Mouse (Mus musculus) megakaryocyte progenitor cell, adult 5-6 weeks (primary cell): ENCODE measurements around the gene Myo5c. TPM values are rescaled to one million over a fixed set of nuclear protein-coding genes. Genes with fewer than 3 reads are reported as not detected.
A peak's percentile ranks its signal among the peaks of the same experiment; 100 is the strongest.

Source experiments
- ATAC-seq: replicated peaks from 2 replicates; pipeline ENCODE4 v1.8.0; 2016; ENCODE audit warnings: mild to moderate bottlenecking, moderate TSS enrichment, inconsistent platforms; ENCODE audit not compliant: poor library complexity
- total RNA-seq, 2 experiments: library from RNA; stranded (forward) in 1 of 2; stranded (reverse) in 1 of 2; fragments of 157-497, 149-512 nt in 1 of 2; fragments of 200-1000 nt in 1 of 2; gene quantifications; 2 replicates each; pipeline versions ENCODE4 v1.2.3 to v1.2.4; 2015 to 2017

Gene Myo5c
- total RNA-seq, 2 experiments from 2014 or later = 0.04 to 0.27 TPM

DNA sequence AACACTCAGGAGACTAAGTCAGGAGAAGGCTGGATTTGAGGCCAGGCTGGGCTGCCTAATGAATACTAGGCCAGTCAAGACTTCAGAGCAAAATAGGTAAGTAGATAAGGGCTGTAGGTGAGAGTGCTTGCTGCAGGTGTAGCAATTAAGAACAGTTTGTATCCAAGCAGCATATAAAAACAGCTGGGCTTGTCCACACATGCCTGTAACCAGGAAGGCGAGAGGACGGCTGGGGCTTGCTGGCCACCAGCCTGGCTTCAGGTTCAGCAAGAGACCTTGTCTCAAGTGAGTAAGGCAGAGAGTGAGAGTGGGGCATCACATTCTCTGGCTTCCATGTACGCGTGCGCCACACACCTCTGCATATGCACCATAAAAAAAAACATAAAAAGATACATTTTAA lies 42.7 kb downstream of the Myo5c start:
- no peak for ATAC-seq

- 0 out of 2 replicates have a peak, but pooled peaks have one; percentile 9 for ATAC-seq
These were observed 43.2 kb downstream of the Myo5c start for GRCm38 (mm10) chr9:75275051-75275450.

DNA sequence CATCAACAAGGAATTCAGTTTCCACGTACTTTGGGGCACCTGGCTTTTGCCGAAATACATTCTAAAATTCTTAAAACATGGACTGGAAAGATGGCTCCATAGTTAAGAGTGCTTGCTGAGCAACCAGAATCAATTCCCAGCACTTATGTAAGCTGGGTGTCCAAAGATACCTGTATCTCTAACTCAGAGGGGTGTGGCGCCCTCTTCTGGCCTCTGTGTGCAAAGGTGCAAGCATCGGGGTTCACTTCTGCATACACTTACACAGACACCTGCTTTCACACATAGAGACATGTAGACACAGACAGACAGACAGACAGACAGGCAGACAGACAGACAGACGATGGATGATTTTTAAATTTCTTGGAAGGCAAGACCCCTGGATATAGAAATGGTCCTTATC lies 49.0 kb downstream of the Myo5c start:
- ATAC-seq = peak; percentile 69

- ATAC-seq = peak; percentile 40; the same call in 1 of the 2 replicates
These were observed 50.4 kb downstream of the Myo5c start for GRCm38 (mm10) chr9:75282179-75282578.

DNA sequence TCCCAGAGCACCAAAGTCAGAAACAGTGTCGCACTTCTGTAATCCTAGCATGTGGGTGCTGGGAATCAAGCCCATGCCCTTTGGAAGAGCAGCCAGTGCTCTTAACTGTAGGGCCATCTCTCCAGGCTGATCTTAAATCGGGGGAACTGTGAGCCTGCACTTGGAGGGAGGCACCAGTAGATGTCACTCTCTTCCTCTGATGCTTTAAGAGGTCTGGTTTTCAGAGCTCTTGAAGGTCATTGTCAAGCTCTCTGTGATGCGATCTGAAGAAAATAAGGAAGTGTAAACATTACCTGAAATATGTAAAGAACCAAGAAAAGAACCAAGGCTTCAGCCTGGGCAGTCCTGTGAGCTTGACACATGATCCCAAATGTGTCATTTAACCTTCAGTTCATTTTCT lies 51.0 kb downstream of the Myo5c start:
- ATAC-seq = peak; percentile 87

DNA sequence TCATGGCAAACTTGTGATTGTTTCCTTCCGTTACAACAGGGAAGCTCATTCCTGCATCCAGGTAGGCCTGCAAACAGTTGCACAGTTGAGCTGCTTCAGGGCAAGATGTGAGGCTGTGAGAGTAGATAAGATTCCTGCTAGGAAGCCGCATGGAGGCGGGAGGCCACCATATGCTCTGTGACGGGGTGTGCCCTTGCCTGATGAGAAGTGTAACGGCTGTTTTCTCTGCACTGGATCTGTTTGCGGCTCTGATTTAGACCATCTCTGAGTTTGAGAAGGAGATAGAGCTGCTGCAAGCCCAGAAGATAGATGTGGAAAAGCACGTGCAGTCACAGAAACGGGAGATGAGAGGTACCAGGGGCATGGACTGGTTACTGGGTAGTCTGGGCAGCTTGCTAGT lies 51.8 kb downstream of the Myo5c start:
- no peak for ATAC-seq

GRCm38 (mm10) chr9:75285363-75285762 lies 53.5 kb downstream of the Myo5c start:
- ATAC-seq = no peak

- no peak for ATAC-seq
These were observed 55.8 kb downstream of the Myo5c start for GRCm38 (mm10) chr9:75287636-75288035.

DNA sequence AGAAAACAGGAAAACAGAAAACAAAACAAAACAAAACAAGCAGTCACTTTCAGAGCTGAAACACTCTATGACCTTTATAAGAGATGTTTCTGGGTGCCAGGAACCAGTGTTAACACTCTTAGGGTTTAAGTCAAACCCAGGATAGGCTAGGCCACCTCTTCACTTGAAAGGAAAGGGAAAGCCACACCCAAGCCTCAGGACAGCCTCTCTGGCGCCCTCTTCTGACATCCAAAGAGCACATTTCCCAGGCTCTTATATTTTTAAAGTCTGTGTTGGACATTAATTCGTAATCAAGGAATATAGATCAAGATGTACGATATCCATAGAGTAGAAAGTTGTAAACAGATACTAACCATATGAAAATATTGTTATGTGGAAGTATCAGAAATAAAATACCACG lies 57.7 kb downstream of the Myo5c start:
- ATAC-seq = peak; percentile 90

DNA sequence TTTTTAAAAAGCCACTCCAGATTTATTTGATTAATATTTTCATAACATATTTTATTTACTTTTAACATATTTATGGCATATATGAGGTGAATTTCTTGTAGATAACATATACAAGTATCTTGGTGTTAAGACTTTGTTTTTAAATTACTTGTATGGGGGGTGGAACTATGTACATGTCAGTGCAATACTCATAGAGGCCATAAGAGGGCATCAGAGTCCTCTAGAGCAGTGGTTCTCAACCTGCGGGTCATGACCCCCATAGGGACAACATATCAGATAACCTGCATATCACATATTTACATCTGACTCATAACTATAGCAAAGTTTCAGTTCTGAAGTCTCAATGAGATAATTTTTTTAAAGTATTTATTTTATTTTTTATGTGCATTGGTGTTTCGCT lies 67.5 kb downstream of the Myo5c start:
- ATAC-seq = peak; percentile 84

DNA sequence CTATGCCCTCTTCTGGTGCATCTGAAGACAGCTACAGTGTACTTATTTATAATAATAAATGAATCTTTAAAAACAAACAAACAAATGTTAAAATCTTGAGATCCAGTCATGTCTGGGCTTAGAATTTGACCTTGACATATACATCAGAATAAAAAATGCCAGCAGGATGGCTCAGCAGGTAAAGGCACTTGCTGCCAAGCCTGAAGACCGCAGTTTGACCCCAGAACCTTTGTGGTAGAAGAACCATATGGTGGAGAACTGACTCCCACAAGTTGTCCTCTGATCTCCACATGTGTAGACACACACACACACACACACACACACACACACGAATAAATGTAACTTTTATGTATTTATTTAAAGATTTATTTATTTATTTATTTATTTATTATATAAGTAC lies 71.2 kb downstream of the Myo5c start:
- no peak for ATAC-seq

GRCm38 (mm10) chr9:75303701-75304261 lies 72.0 kb downstream of the Myo5c start:
- ATAC-seq = no peak

- no peak for ATAC-seq
These were observed 72.5 kb downstream of the Myo5c start for GRCm38 (mm10) chr9:75304286-75304685.

DNA sequence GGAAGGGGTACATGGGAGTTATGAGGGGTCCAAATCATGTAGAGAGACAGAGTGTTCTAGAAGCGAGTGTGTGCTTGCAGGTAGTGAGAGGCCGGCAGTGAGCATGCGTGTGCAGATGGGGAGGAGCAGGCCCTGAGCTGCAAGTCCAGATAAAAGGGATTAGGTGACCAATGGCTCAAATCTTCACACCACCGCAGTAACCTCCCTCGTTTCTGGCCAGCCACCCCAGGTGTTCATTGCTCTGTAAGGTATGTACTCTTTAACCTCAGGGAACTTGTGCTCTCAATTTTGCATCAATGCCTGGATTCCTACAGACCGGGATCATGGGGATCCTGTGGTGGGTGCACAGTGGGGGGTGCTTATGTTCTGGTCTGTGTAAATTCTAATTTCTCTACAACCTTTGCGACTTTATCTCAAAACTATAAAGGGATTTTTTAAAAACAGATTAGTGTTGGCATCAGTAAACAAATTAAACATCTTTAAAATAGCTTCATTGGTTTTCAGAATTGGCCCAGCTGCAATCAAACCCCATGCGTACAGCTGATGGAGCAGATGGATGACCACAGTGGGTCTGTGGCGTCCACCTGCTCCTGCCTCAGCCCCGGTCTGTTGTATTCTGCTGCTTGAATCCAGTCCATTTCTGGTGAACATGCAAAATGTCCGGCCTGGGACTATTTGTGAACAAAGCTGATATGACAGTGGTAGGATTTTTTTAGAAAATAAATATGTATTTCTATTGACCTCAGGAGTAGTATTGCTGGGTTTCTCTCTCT lies 74.5 kb downstream of the Myo5c start, which contains the start of gene Gnb5:
Gene Gnb5 (plus strand): TSS at position 163 of the 773 bp plus-strand sequence.
- no peak for ATAC-seq

GRCm38 (mm10) chr9:75307015-75307414 lies 75.2 kb downstream of the Myo5c start:
- no peak for ATAC-seq

- ATAC-seq = no peak
These were observed 76.8 kb downstream of the Myo5c start for GRCm38 (mm10) chr9:75308621-75309020.

DNA sequence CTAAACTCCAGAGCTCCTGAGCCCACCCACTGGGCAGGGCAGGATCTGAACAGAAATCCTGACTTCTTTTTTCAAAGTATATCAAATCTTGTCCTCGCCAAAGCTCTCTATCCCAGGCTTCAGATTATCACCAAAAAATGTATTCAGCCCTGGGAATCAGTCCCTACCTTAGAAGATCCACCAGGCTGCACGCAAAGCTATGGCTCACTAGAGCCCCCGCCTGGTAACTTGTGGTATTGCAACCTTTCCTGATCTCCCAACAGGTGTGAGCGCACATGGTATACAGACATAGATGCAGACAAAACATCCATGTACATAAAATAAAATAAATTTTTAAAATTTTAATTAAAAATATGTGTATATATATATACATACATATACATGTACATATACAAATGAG lies 80.2 kb downstream of the Myo5c start:
- peak; percentile 66 for ATAC-seq

DNA sequence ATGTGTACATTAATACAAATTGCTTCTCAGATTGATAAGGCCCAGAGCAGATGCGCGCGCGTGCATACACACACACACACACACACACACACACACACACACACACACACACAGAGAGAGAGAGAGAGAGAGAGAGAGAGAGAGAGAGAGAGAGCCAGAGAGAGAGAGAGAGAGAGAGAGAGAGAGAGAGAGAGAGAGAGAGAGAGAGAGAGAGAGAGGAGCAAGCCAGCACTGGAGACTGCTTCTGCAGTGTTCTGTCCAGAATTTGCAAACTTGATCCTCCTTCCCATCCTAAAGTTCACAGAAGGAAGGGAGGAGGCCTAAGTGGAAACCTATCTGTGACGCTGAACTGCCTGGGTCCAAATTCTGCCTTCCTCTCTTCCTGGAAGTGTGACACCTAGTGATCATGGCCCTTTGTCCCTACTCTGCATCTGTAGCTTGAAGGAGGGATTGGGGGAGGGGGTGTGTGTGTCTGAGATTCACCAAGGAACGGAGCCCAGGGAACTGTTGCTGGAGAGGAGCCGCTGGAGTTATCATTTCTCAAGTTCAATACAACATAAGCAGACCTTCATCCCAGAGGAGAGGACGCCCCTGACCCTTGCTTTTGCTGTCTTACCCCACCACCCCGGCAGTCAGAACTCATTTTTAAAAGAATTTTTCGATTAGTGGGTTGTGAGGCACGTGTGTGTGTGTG lies 81.5 kb downstream of the Myo5c start:
- ATAC-seq = no peak

DNA sequence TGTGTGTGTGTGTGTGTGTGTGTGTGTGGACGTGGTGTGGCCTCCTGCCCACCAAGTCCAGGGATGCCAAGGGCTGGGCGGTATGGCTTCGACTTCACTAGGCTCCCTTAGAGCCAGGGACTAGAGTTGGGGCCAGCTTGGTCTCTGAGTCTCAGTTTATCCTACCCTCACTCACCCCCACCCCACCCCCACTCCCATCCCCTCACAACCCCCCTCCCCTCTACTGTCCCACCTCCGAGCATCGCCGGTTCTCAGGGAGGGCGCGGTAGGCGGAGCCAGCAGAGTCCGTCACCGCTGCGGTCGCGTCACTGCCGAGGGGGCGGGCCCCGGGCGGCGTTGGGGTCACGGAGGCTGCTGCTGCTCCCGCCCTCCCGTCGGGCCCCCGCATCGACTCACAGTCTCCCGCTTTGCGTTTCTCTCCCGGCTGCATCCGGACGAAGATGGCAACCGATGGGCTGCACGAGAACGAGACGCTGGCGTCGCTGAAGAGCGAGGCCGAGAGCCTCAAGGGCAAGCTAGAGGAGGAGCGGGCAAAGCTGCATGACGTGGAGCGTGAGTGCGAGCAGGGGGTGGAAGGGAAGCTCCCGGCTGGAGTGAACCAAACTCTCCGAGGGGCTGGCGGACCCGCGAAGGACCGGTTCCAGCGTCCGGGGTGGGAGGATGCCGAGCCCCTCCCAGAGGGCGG lies 82.2 kb downstream of the Myo5c start:
- ATAC-seq = peak; percentile 81

- peak; percentile 1; the same call in 1 of the 2 replicates for ATAC-seq
These were observed 82.8 kb downstream of the Myo5c start for GRCm38 (mm10) chr9:75314517-75315105.

DNA sequence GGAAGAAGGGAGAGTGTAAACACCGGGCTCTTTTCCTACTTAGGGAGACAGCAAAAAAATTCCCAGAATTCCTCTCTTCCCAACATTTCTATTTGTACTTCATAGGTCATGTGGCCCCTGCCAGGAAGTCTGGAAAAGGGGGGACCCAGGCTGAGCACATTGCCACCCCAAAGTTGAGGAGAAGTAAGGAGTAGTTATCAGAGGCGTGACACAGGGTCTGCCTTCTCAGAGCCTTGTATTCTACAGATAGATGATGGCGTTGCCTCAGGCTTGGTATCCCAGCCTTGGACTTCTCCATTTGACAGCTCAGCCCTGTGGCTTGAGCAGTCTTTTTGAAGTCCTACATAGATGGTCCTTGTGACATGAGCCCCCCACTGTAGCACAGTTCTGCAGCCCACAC lies 83.4 kb downstream of the Myo5c start:
- no peak for ATAC-seq
